Mouse (Mus musculus) liver, postnatal 0 days (tissue): ENCODE data around the gene Kcnj9. TPM values are rescaled to one million over a fixed set of nuclear protein-coding genes. Genes with fewer than 3 reads are reported as not detected.

Experiments
- ATAC-seq: fragments of 200-750 bp; cut with Nextera tagmentation; 2 replicates; pipeline ENCODE4 v1.8.0; 2017; ENCODE audit warnings: mild to moderate bottlenecking, moderate library complexity
- DNase-seq: peaks from one replicate; pipeline ENCODE4 v3.0.0-alpha.2; 2016
- H3K27ac ChIP-seq: fragments of 300-500 bp; sonication (generic); 2 replicates; pipeline ENCODE4 v1.5.1; 2014; ENCODE audit warnings: antibody characterized with exemption, moderate library complexity, mild to moderate bottlenecking, low read depth
- H3K27me3 ChIP-seq: fragments of 300-500 bp; sonication (generic); 2 replicates; pipeline ENCODE4 v1.6.1; 2014; ENCODE audit warnings: low read length, control low read depth, mixed read lengths; ENCODE audit not compliant: insufficient read depth
- H3K36me3 ChIP-seq: fragments of 300-500 bp; sonication (generic); replicated peaks from 2 replicates; pipeline ENCODE4 v1.6.1; 2014; ENCODE audit warnings: mild to moderate bottlenecking, control low read depth, low read length, moderate library complexity, mixed read lengths; ENCODE audit not compliant: insufficient read depth
- H3K4me1 ChIP-seq: fragments of 300-500 bp; sonication (generic); 2 replicates; pipeline ENCODE4 v1.6.1; 2014; ENCODE audit warnings: antibody characterized with exemption, mild to moderate bottlenecking, control low read depth; ENCODE audit not compliant: insufficient read depth
- H3K4me2 ChIP-seq: fragments of 300-500 bp; sonication (generic); 2 replicates; pipeline ENCODE4 v1.6.1; 2014; ENCODE audit warnings: low read depth, mild to moderate bottlenecking, low read length, moderate library complexity, mixed read lengths
- H3K4me3 ChIP-seq: fragments of 300-500 bp; sonication (generic); 2 replicates; pipeline ENCODE4 v1.5.1; 2014; ENCODE audit warnings: low read depth, low read length
- H3K9ac ChIP-seq: fragments of 300-500 bp; sonication (generic); replicated peaks from 2 replicates; pipeline ENCODE4 v1.6.1; 2014; ENCODE audit warnings: mild to moderate bottlenecking, moderate library complexity
- H3K9me3 ChIP-seq: fragments of 300-500 bp; sonication (generic); 2 replicates; pipeline ENCODE4 v1.6.1; 2016; ENCODE audit warnings: mild to moderate bottlenecking, control low read depth, low read length, mixed read lengths
- CTCF ChIP-seq: sonication (generic); IDR thresholded peaks from 2 replicates; pipeline ENCODE4 v1.5.1; 2016; ENCODE audit warnings: antibody characterized with exemption, low read depth
- EP300 ChIP-seq: IDR thresholded peaks from 2 replicates; pipeline ENCODE4 v1.6.1; 2016; ENCODE audit warnings: antibody characterized with exemption, low read depth, mild to moderate bottlenecking
- WGBS: fragments of 180-500 bp; shearing (Covaris S2); extraction: QIAGEN DNeasy Blood & Tissue Kit; methylation state at CpG from one replicate; pipeline ENCODE4 v1.1.7; 2014; ENCODE audit not compliant: insufficient replicate concordance; 5-methylcytosine and 5-hydroxymethylcytosine counted together
- polyA plus RNA-seq: library from polyadenylated mRNA; unstranded; fragments of >200 nt; fragmentation: Nextera tagmentation; extraction: Ambion mirVana; gene quantifications from 2 replicates; pipeline ENCODE4 v1.2.1, GENCODE M21; 2015

The Kcnj9 gene
- polyA plus RNA-seq, 1 experiment from 2014 or later, result 0.07 TPM

DNA sequence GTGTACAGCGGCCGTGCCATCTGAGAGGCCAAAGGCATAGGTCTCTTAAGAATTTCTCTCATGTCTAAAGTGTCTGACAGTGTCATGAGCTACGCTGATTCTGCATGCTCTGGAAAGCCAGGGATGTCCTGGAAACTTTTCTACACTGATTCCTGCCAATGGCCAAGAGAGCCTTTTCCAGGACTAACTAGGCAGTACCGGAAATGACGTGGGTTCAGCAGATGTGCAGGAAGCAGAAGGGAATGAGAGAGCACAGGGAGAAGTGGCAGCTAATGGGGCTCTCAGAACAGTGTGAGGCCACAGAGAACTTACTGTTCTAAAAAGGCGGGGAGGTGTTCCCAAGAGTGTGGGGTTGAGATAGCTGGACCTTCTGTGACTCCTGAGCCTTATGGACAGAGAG is 55.7 kb downstream of the Kcnj9 start:
- DNase-seq (no peak), ATAC-seq (no peak)
- H3K9ac ChIP-seq, result no peak overlapping the region
- no peak overlapping the region for H3K4me2 ChIP-seq
- H3K36me3 ChIP-seq, result no peaks in the 10 kb centered on the region
- peaks cover 7% of the 10 kb centered on the region; the same call in 1 of the 2 replicates for H3K4me1 ChIP-seq
- H3K4me3 ChIP-seq, result no peak overlapping the region
- WGBS, result 81% methylated on average over 6 of the region's 6 CpGs
- no peak overlapping the region for H3K27ac ChIP-seq
- TF ChIP-seq EP300 (no peak), CTCF (no peak)
- no peaks in the 10 kb centered on the region for H3K9me3 ChIP-seq
- H3K27me3 ChIP-seq, result no peaks in the 10 kb centered on the region

DNA sequence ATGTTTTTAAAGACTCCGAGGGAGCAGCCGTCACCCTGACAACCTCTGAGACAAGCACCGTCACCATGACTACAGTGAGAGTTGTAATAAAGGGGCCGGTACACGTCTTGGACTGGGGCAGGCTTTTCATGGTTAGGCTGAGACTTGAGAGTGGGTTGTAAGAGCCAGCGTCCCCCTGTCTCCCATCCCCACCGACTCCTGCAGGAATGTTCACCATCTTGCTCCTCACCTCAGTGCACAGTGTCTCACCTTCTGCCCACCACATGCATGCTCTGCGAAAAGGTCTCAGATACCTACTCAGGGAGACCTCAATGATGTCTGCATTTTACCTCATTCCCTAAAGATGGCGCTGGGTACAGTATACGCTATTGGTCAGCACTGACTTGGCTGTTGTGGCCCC is 57.4 kb downstream of the Kcnj9 start:
- ATAC-seq (no peak), DNase-seq (no peak)
- H3K9me3 ChIP-seq, result no peaks in the 10 kb centered on the region
- H3K9ac ChIP-seq, result no peak overlapping the region
- no peak overlapping the region for H3K4me2 ChIP-seq
- H3K27me3 ChIP-seq, result no peaks in the 10 kb centered on the region
- no peak overlapping the region for H3K27ac ChIP-seq
- 79% methylated on average over 10 of the region's 10 CpGs for WGBS
- no peak overlapping the region for H3K4me3 ChIP-seq
- H3K36me3 ChIP-seq, result no peaks in the 10 kb centered on the region
- no peak for TF ChIP-seq EP300
- no peak for TF ChIP-seq CTCF
- H3K4me1 ChIP-seq, result peaks cover 7% of the 10 kb centered on the region; the same call in 1 of the 2 replicates

DNA sequence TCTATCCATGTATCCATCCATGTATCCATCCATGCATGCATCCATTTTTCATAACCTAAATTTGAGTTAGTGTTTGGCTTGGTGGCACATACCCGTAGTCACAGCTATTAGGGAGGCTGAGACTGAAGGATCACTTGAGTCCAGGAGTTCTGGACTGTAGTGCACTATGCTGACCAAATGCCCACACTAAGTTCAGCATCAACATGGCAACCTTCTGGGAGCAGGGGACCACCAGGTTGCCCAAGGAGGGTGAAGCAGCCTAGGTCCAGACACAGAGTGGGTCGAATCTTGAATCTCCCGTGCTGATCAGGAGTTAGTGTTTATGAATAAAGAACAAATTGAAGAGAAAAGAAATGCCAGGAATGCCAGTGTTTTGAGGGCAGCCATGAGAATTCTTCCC is 57.9 kb downstream of the Kcnj9 start:
- Histone ChIP-seq H3K4me1 (peaks cover 7% of the 10 kb centered on the region; the same call in 1 of the 2 replicates), H3K27ac (no peak overlapping the region), H3K27me3 (no peaks in the 10 kb centered on the region), H3K9me3 (no peaks in the 10 kb centered on the region), H3K4me3 (no peak overlapping the region), H3K36me3 (no peaks in the 10 kb centered on the region), H3K4me2 (no peak overlapping the region), H3K9ac (no peak overlapping the region)
- TF ChIP-seq CTCF (no peak), EP300 (no peak)
- WGBS, result 87% methylated on average over 3 of the region's 3 CpGs
- DNase-seq, result no peak
- ATAC-seq, result no peak

Other genes starting within 250 kb of the Kcnj9 start
- gene Copa, start 246.8 kb downstream of the Kcnj9 start, polyA plus RNA-seq, result 50.2 and 55.4 TPM in 2 replicates
- gene Ncstn, start 246.5 kb downstream of the Kcnj9 start, polyA plus RNA-seq, result 36.7 and 41.8 TPM in 2 replicates
- 85.9 and 91.7 TPM in 2 replicates for gene Pex19, start 202.6 kb downstream of the Kcnj9 start, polyA plus RNA-seq
- 43.0 and 48.3 TPM in 2 replicates for gene Dcaf8, start 181.2 kb downstream of the Kcnj9 start, polyA plus RNA-seq
- gene Pea15a, start 122.5 kb downstream of the Kcnj9 start, polyA plus RNA-seq, result 14.1 and 14.5 TPM in 2 replicates
- 0.61 and 9.1 TPM in 2 replicates for gene Casq1, start 109.5 kb downstream of the Kcnj9 start, polyA plus RNA-seq
- gene Atp1a4, start 70.9 kb downstream of the Kcnj9 start, polyA plus RNA-seq, result 0.04 and 0.08 TPM in 2 replicates
- 12.8 and 13.1 TPM in 2 replicates for gene Igsf8, start 67.7 kb downstream of the Kcnj9 start, polyA plus RNA-seq
- 0.29 and 1.4 TPM in 2 replicates for gene Atp1a2, start 31.3 kb downstream of the Kcnj9 start, polyA plus RNA-seq
- 0.17 and 0.19 TPM in 2 replicates for gene Kcnj10, start 11.9 kb upstream of the Kcnj9 start, polyA plus RNA-seq
- gene Pigm, start 47.2 kb upstream of the Kcnj9 start, polyA plus RNA-seq, result 1.8 TPM in 2 replicates
- 1.1 and 1.5 TPM in 2 replicates for gene Slamf9, start 146.0 kb upstream of the Kcnj9 start, polyA plus RNA-seq
- 0.32 and 0.73 TPM in 2 replicates for gene Igsf9, start 152.5 kb upstream of the Kcnj9 start, polyA plus RNA-seq
- 104 and 105 TPM in 2 replicates for gene Tagln2, start 170.7 kb upstream of the Kcnj9 start, polyA plus RNA-seq
- gene Cfap45, start 191.5 kb upstream of the Kcnj9 start, polyA plus RNA-seq, result 0.32 and 0.37 TPM in 2 replicates
- gene Vsig8, start 226.6 kb upstream of the Kcnj9 start, polyA plus RNA-seq, result not detected in 2 replicates